Mouse (Mus musculus) forebrain, embryonic 12.5 days (tissue): ENCODE results near the gene Phex. TPM values are rescaled to one million over a fixed set of nuclear protein-coding genes. Genes with fewer than 3 reads are reported as not detected.

Source experiments
- ATAC-seq: fragments of 200-750 bp; cut with Nextera tagmentation; 2 replicates; pipeline ENCODE4 v1.8.0; 2017; ENCODE audit warnings: moderate TSS enrichment; ENCODE audit not compliant: low FRiP score
- H3K27ac ChIP-seq: fragments of 300-500 bp; sonication (generic); 2 replicates; pipeline ENCODE4 v1.5.1; 2016; ENCODE audit warnings: mild to moderate bottlenecking
- H3K27me3 ChIP-seq: fragments of 300-500 bp; sonication (generic); 2 replicates; pipeline ENCODE4 v1.6.1; 2016; ENCODE audit warnings: mild to moderate bottlenecking
- H3K36me3 ChIP-seq: fragments of 300-500 bp; sonication (generic); replicated peaks from 2 replicates; pipeline ENCODE4 v1.6.1; 2016; ENCODE audit warnings: mild to moderate bottlenecking
- H3K4me1 ChIP-seq: fragments of 300-500 bp; sonication (generic); 2 replicates; pipeline ENCODE4 v1.6.1; 2016
- H3K4me2 ChIP-seq: fragments of 300-500 bp; sonication (generic); 2 replicates; pipeline ENCODE4 v1.6.1; 2016; ENCODE audit warnings: mild to moderate bottlenecking, moderate library complexity
- H3K4me3 ChIP-seq: fragments of 300-500 bp; sonication (generic); replicated peaks from 2 replicates; pipeline ENCODE4 v1.5.1; 2016; ENCODE audit warnings: mild to moderate bottlenecking
- H3K9ac ChIP-seq: fragments of 300-500 bp; sonication (generic); 2 replicates; pipeline ENCODE4 v1.6.1; 2016; ENCODE audit warnings: mild to moderate bottlenecking
- H3K9me3 ChIP-seq: fragments of 300-500 bp; sonication (generic); 2 replicates; pipeline ENCODE4 v1.6.1; 2016
- WGBS: fragments of 180-500 bp; shearing (Covaris S2); methylation state at CpG from one replicate; pipeline ENCODE4 v1.1.7; 2016; 5-methylcytosine and 5-hydroxymethylcytosine counted together
- polyA plus RNA-seq: library from polyadenylated mRNA; unstranded; fragments of >200 nt; fragmentation: Nextera tagmentation; extraction: Ambion mirVana; gene quantifications from 2 replicates; pipeline ENCODE4 v1.2.1, GENCODE M21; 2016

Gene Phex
- polyA plus RNA-seq, 1 experiment from 2014 or later = 0.15 TPM

DNA sequence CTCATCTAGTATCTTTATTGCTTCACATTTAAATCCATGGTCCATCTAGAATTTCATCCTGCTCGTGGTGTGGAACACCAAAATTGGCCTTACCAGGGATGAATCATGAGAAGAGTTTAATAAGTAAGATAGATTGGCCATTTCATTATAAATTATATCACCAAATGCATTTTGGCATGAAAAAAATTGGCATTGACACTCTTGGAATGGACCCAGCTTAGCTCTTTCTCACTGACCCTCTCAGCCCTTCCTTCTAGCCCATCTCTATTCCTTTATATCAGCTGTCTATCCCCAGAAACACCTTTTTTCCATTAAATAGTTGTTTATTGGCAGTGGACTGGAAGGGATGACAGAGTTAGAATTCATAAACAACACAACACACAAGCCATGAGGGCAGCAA lies 37.7 kb downstream of the Phex start:
- H3K27ac ChIP-seq = no peak overlapping the region
- no peak overlapping the region for H3K4me3 ChIP-seq
- ATAC-seq = no peak
- WGBS = 63% methylated on average over 1 of the region's 1 CpGs
- no peaks in the 10 kb centered on the region for H3K27me3 ChIP-seq
- H3K9me3 ChIP-seq = no peaks in the 10 kb centered on the region
- no peaks in the 10 kb centered on the region for H3K4me1 ChIP-seq
- H3K4me2 ChIP-seq = no peak overlapping the region
- H3K9ac ChIP-seq = no peak overlapping the region
- no peaks in the 10 kb centered on the region for H3K36me3 ChIP-seq

DNA sequence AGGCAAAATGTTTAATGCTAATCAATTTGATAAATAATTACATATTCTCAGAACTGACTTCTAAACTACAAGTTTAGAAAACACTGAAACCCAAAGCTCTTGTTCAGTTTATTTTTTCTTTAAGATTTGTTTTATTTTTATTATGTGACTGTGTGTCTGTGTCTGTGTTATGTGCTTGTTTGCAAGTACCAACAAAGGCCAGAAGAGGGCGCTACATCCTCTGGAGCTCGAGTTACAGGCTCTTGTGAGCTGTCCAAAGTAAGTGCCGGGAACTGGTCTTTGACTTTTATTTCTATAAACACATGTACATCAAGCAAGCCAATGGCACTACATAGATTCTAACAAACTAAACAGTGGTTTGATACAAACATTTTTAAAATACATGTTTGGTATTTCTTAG lies 41.2 kb downstream of the Phex start:
- Histone ChIP-seq H3K4me2 (no peak overlapping the region), H3K9ac (no peak overlapping the region), H3K27me3 (no peaks in the 10 kb centered on the region), H3K9me3 (no peaks in the 10 kb centered on the region), H3K36me3 (no peaks in the 10 kb centered on the region), H3K27ac (no peak overlapping the region), H3K4me3 (no peak overlapping the region), H3K4me1 (no peaks in the 10 kb centered on the region)
- 67% methylated on average over 3 of the region's 3 CpGs for WGBS
- ATAC-seq = no peak

DNA sequence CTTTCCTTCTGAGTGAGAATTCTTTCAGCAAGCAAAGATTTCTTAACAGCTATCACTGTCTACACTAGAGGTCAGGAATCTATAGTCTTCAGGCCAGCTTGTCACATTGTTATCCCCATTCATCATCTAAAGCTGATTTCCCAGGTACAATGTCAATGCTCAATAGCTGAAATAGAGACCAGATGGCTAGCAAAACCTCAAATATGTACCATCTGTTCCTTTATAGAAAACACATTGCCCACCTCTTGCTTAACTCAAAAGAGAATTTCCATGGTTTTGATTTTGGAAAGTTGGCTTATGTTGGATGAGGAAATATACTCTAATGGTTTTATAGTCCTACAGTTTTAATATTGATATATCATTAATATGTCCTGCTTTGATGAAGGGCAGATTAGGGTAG lies 45.9 kb downstream of the Phex start:
- Histone ChIP-seq H3K4me1 (no peaks in the 10 kb centered on the region), H3K36me3 (no peaks in the 10 kb centered on the region), H3K27me3 (no peaks in the 10 kb centered on the region), H3K9me3 (no peaks in the 10 kb centered on the region), H3K27ac (no peak overlapping the region), H3K4me3 (no peak overlapping the region), H3K4me2 (no peak overlapping the region), H3K9ac (no peak overlapping the region)
- no peak for ATAC-seq

DNA sequence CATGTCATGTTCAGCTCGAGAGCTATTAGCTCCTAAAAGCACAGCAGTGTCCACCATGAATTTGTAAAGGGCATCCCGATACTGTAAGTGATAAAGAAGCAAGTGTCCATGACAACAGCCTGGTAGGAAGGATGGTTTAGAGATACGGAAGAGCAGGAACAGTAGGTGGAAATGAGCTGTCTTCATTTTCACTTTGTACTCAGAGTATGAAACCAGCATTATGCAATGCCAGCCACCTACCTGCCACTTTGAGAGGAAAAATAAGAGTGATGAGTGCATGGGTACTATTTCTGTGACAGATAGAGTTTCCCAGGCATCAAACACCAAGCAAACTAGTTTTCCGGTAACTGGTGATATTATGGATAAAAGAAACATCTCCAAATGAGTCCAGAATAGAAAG lies 59.6 kb downstream of the Phex start:
- Histone ChIP-seq H3K9ac (no peak overlapping the region), H3K9me3 (no peaks in the 10 kb centered on the region), H3K36me3 (no peaks in the 10 kb centered on the region), H3K27me3 (no peaks in the 10 kb centered on the region; the same call in 1 of the 2 replicates), H3K4me1 (no peaks in the 10 kb centered on the region), H3K27ac (no peak overlapping the region), H3K4me2 (no peak overlapping the region), H3K4me3 (no peak overlapping the region)
- 85% methylated on average over 4 of the region's 4 CpGs for WGBS
- ATAC-seq = no peak

DNA sequence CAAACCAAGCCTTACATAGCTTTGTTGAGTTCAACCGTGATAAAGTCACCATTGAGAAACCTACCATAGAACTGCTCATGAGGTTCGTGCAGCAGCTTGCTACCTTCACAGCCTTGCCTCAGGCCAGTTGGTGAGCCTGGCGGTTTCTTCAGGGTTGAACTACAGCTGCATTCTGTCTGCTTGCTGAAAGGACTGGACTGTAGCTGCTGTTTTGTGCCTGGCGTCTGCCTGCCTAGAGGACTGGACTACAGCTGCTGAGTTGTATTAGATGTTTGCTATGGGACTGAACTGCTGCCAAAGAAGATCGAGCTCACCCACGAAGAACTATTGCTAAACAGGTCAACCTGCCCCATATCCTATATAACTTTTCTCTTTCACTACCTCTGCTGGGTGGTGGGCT lies 68.9 kb downstream of the Phex start:
- Histone ChIP-seq H3K4me1 (no peaks in the 10 kb centered on the region), H3K9me3 (no peaks in the 10 kb centered on the region), H3K4me2 (no peak overlapping the region), H3K4me3 (no peak overlapping the region), H3K27me3 (no peaks in the 10 kb centered on the region; the same call in 1 of the 2 replicates), H3K27ac (no peak overlapping the region), H3K9ac (no peak overlapping the region), H3K36me3 (no peaks in the 10 kb centered on the region)
- WGBS = 86% methylated on average over 6 of the region's 6 CpGs
- no peak for ATAC-seq

DNA sequence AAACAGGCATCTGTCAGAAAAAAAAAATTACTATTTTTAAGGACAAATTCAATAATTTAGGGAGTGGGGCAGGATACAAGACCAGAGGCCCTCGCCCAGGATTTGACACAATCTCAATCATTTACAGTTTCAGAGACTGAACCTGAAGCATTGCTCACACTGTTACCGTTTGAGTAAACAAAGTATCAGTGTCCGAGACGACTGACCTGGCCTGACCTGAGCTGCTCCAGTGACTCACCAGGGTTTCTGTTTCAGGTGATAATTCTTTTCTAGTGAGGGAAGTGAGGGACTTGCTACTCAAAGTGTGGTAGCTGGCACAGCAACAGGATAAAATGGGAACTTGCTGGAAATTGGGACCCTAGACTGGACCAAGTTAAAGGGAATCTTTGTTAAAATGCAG lies 80.4 kb downstream of the Phex start:
- H3K27ac ChIP-seq = no peak overlapping the region
- no peak for ATAC-seq
- no peaks in the 10 kb centered on the region for H3K4me1 ChIP-seq
- WGBS = 74% methylated on average over 4 of the region's 4 CpGs
- H3K4me2 ChIP-seq = no peak overlapping the region
- no peaks in the 10 kb centered on the region for H3K36me3 ChIP-seq
- H3K4me3 ChIP-seq = no peak overlapping the region
- H3K9me3 ChIP-seq = no peaks in the 10 kb centered on the region
- no peaks in the 10 kb centered on the region for H3K27me3 ChIP-seq
- H3K9ac ChIP-seq = no peak overlapping the region

DNA sequence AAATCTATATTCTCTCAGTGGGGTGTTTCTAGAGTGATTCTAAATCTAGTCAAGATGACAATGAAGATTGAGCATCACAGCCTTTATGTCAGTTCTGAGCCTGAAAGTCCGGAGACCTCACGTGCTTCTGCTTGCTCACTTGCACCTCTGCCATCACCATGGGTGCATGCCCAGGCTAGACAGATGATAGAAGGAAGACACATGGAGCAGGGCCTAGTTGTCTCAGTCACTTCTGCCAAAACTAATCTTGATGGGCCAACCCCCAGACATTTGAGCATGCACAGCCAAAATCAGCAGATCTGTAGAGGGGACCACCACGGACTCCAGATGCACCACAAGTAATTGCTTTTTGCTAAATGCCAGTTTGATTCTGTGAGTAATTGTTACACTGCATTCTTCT lies 85.3 kb downstream of the Phex start:
- Histone ChIP-seq H3K4me1 (no peaks in the 10 kb centered on the region), H3K36me3 (no peaks in the 10 kb centered on the region), H3K9ac (no peak overlapping the region), H3K27me3 (no peaks in the 10 kb centered on the region), H3K4me3 (no peak overlapping the region), H3K27ac (no peak overlapping the region), H3K4me2 (no peak overlapping the region), H3K9me3 (no peaks in the 10 kb centered on the region)
- WGBS = 92% methylated on average over 3 of the region's 3 CpGs
- no peak for ATAC-seq

DNA sequence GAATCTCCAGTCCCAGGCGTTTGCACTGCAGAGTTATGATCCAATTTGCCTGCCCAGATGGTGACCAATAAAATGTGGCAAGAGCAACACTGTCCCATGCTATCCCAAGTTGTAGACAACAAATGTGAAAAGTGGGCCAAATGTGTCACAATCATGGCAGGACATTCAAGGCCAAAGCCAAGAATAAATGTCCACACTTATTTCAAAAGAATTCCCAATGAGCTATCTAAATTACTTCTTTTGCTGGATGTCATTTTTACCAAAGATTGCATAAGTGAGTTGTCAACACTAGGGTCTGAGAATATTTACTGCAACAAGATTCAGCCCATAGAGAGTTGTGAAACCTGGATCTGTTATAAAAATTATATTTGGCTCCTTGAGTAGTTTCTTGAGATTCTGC lies 86.7 kb downstream of the Phex start:
- H3K4me2 ChIP-seq = no peak overlapping the region
- H3K27ac ChIP-seq = no peak overlapping the region
- no peaks in the 10 kb centered on the region for H3K27me3 ChIP-seq
- 71% methylated on average over 1 of the region's 1 CpGs for WGBS
- no peaks in the 10 kb centered on the region for H3K4me1 ChIP-seq
- H3K36me3 ChIP-seq = no peaks in the 10 kb centered on the region
- no peak overlapping the region for H3K9ac ChIP-seq
- no peaks in the 10 kb centered on the region for H3K9me3 ChIP-seq
- H3K4me3 ChIP-seq = no peak overlapping the region
- no peak for ATAC-seq

DNA sequence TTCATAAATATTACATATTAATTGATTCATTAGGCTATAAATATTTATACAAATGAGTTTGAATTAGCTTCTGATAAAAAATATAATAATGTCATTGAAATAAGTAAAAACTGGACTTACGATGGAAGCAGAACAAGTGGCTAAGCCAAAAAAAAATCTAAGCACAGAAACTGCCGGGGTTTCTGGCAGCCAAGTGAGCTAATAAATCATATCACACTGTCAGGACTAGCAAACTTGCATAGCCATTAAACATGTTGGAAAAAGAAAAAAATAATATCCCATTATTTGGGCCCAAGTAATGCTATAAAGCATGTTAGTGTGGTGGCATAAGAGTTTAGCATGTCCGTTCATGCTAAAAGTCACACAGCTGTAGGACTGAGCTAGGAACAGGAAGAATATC lies 87.4 kb downstream of the Phex start:
- Histone ChIP-seq H3K36me3 (no peaks in the 10 kb centered on the region), H3K4me1 (no peaks in the 10 kb centered on the region), H3K4me3 (no peak overlapping the region), H3K27ac (no peak overlapping the region), H3K27me3 (no peaks in the 10 kb centered on the region), H3K4me2 (no peak overlapping the region), H3K9me3 (no peaks in the 10 kb centered on the region), H3K9ac (no peak overlapping the region)
- 93% methylated on average over 3 of the region's 3 CpGs for WGBS
- ATAC-seq = no peak

DNA sequence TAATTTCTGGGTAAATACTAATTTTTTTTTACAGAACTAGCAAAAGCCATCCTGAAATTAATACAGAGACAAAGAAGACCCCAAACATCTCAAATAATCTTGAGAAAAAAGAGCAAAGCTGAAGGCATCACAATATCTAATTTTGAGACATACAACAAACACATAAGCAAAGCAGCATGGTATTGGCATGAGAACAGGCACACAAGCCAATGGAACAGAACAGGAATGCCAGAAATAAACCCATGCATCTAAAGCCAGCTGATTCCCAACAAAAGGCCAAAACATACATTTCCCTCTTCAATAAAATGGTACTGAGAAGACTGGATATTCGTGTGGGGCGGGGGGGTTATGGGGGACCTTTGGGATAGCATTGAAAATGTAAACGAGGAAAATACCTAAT lies 90.7 kb downstream of the Phex start:
- no peak for ATAC-seq
- no peak overlapping the region for H3K9ac ChIP-seq
- 91% methylated on average over 3 of the region's 3 CpGs for WGBS
- no peaks in the 10 kb centered on the region for H3K27me3 ChIP-seq
- no peaks in the 10 kb centered on the region for H3K36me3 ChIP-seq
- H3K4me1 ChIP-seq = no peaks in the 10 kb centered on the region
- no peaks in the 10 kb centered on the region for H3K9me3 ChIP-seq
- no peak overlapping the region for H3K4me3 ChIP-seq
- no peak overlapping the region for H3K4me2 ChIP-seq
- no peak overlapping the region for H3K27ac ChIP-seq

DNA sequence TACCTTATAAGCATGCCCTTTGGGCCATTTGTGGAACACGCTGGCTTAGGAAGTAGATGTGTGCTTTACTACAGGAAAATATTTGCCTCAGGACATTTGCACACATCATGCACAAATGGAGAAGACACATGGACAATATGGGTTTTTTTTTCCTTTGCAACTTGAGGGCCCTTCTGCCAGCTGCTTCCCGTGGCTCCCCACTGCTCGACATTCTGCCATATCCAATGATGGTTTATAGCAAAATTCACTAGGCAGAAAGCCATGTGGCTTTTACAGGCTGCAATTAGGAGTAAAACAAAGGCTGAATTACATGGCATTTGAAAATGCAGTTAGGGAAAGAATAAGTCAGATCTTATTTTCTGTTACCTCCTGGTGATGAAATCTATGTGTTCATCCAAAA lies 104.8 kb downstream of the Phex start:
- Histone ChIP-seq H3K27me3 (0 out of 2 replicates have a peak, but pooled peaks cover 2% of the 10 kb centered on the region), H3K9ac (no peak overlapping the region), H3K36me3 (no peaks in the 10 kb centered on the region), H3K9me3 (no peaks in the 10 kb centered on the region), H3K4me1 (no peaks in the 10 kb centered on the region; the same call in 1 of the 2 replicates), H3K4me2 (no peak overlapping the region), H3K27ac (no peak overlapping the region), H3K4me3 (no peak overlapping the region)
- WGBS = 80% methylated on average over 3 of the region's 3 CpGs
- ATAC-seq = no peak

DNA sequence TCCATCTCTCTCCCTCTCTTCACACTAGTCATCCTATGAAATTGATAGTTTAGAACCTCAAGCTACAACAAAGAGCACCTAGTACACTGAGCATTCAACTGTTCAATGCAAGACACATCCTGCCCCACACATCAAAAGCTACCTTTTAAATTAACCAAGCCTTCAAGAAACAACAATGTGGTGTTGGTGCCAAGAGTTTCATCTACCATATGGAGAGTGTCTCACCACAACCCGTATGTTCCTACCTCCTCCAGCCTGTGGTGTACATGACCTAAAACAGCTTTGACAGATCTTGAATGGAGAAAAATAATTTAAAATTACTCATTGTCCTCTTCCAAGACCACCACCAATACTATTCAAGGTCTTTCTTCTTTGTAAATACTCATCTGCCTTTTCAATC lies 106.9 kb downstream of the Phex start:
- Histone ChIP-seq H3K36me3 (no peaks in the 10 kb centered on the region), H3K9ac (no peak overlapping the region), H3K4me2 (no peak overlapping the region), H3K9me3 (no peaks in the 10 kb centered on the region), H3K27me3 (peaks cover 4% of the 10 kb centered on the region; the same call in 1 of the 2 replicates), H3K4me1 (no peaks in the 10 kb centered on the region; the same call in 1 of the 2 replicates), H3K4me3 (no peak overlapping the region), H3K27ac (no peak overlapping the region)
- WGBS = 77% methylated on average over 1 of the region's 1 CpGs
- no peak for ATAC-seq

DNA sequence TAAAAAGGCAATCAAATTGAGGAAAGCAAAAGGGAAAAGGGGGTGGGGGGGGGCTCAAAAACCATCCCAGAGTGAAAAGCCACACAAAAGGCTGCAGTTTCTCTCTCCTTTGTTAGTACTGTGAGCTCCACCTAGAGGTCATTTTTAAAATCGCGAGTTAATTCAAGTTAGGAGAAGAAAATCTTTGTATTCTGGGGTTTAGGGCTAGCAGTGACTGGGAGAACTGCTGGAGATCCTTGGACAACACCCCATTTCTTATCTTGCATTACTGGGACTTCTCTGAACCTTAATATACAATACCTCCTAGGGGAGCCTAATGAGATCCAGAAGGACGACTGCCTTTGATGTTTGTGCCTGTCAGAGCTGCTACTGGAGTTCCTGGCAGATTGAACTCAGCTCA lies 107.7 kb downstream of the Phex start:
- H3K4me3 ChIP-seq = no peak overlapping the region
- WGBS = 7% methylated on average over 3 of the region's 3 CpGs
- H3K9ac ChIP-seq = no peak overlapping the region
- ATAC-seq = peak; percentile 33; the same call in 1 of the 2 replicates
- H3K27ac ChIP-seq = no peak overlapping the region
- H3K4me2 ChIP-seq = no peak overlapping the region
- no peaks in the 10 kb centered on the region for H3K9me3 ChIP-seq
- H3K4me1 ChIP-seq = no peaks in the 10 kb centered on the region; the same call in 1 of the 2 replicates
- H3K36me3 ChIP-seq = no peaks in the 10 kb centered on the region
- H3K27me3 ChIP-seq = peaks cover 4% of the 10 kb centered on the region; the same call in 1 of the 2 replicates
